Mouse (Mus musculus) heart, adult 2 months (tissue): ENCODE data around the gene Mustn1.

Experiments used
- EP300 ChIP-seq: fragments of 200-500 bp; IDR thresholded peaks from 2 replicates; pipeline ENCODE4 v1.6.1; 2011; ENCODE audit warnings: low read depth, low read length, control low read depth; ENCODE audit not compliant: insufficient read depth
- POLR2A ChIP-seq: fragments of 200-500 bp; IDR thresholded peaks from 2 replicates; pipeline ENCODE4 v1.6.1; 2011; ENCODE audit warnings: mild to moderate bottlenecking, low read depth, low read length, control low read depth; ENCODE audit not compliant: insufficient read depth

DNA sequence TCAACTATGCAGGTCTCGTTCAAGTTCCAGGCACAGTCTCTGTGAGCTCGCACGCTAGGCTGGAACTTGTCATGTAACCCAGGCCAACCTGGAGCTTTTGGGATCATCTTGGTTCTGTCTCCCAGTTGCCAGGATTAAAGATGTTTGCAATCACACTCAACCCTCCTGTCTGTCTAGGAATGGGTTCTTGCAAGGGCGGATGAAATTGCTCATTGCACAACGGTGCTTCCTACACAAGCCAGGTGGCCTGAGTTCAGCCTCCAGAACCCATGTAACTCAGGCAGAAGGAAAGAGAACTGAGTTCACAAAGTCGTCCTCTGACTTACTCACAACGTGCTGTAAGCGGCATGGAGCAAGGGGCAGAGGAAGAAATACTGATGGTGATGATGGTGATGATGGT is 32.1 kb downstream of the Mustn1 start:
- no peak for TF ChIP-seq EP300
- no peak for TF ChIP-seq POLR2A
